Mouse (Mus musculus): ENCODE measurements around the gene Rbm15b. TPM values are rescaled to one million over a fixed set of nuclear protein-coding genes. Genes with fewer than 3 reads are reported as not detected.

Rbm15b gene
- polyA plus RNA-seq, 2 experiments = 4.7 to 5.0 TPM

- no peak for ATAC-seq (ENCODE audit: insufficient read depth)
- peaks cover 8 to 39% of the 10 kb centered on the region in 2 experiments for H3K4me1 ChIP-seq (replicated peaks; ENCODE audit: control insufficient read depth in 2 of 2, insufficient read depth in 2 of 2, low read length in 1 of 2)
- no peak overlapping the region for H3K27ac ChIP-seq
- H3K9me3 ChIP-seq (ENCODE audit: control insufficient read depth, low read length) = no peaks in the 10 kb centered on the region
- H3K27me3 ChIP-seq (ENCODE audit: control insufficient read depth, insufficient read depth, low read length) = no peaks in the 10 kb centered on the region
- H3K4me2 ChIP-seq (ENCODE audit: low read depth) = peak overlapping the region; percentile 100
- peak overlapping the region; percentile 94 for H3K9ac ChIP-seq (replicated peaks)
- H3K36me3 ChIP-seq (replicated peaks; ENCODE audit: control insufficient read depth, insufficient read depth, low read depth) = peaks cover 51% of the 10 kb centered on the region
- peak overlapping the region; percentile 78 to 93 for H3K4me3 ChIP-seq (ENCODE audit: insufficient read depth in 1 of 2, low read depth in 2 of 2, low read length in 2 of 2)
- no peak for TF ChIP-seq EP300 (IDR thresholded peaks at IDR 0.05; ENCODE audit: low read depth)
- TF ChIP-seq CTCF (IDR thresholded peaks at IDR 0.05; ENCODE audit: low read depth) = no peak
- 49% methylated on average over 44 of the region's 44 CpGs for WGBS (ENCODE audit: insufficient replicate concordance)
- DNase-seq (ENCODE audit: low read depth in 3 of 3, low spot score in 3 of 3) = no peak
These were observed 2.0 kb downstream of the Rbm15b start for GRCm38 (mm10) chr9:106884996-106885900.

GRCm38 (mm10) chr9:106884306-106884705, 2.9 kb downstream of the Rbm15b start:
- Histone ChIP-seq H3K36me3 (replicated peaks; ENCODE audit: control insufficient read depth, insufficient read depth, low read depth) (peaks cover 44% of the 10 kb centered on the region), H3K4me1 (replicated peaks; ENCODE audit: control insufficient read depth in 2 of 2, insufficient read depth in 2 of 2, low read length in 1 of 2) (peaks cover 5 to 35% of the 10 kb centered on the region in 2 experiments), H3K9me3 (ENCODE audit: control insufficient read depth, low read length) (no peaks in the 10 kb centered on the region), H3K27me3 (ENCODE audit: control insufficient read depth, insufficient read depth, low read length) (no peaks in the 10 kb centered on the region), H3K27ac (no peak overlapping the region), H3K9ac (replicated peaks) (peak overlapping the region; percentile 12; the same call in 1 of the 2 replicates), H3K4me2 (ENCODE audit: low read depth) (peak overlapping the region; percentile 100), H3K4me3 (ENCODE audit: insufficient read depth in 1 of 2, low read depth in 2 of 2, low read length in 2 of 2) (peak overlapping the region; percentile 78 to 93)
- WGBS (ENCODE audit: insufficient replicate concordance) = 60% methylated on average over 16 of the region's 16 CpGs
- ATAC-seq (ENCODE audit: insufficient read depth) (no peak), DNase-seq (ENCODE audit: low read depth in 3 of 3, low spot score in 3 of 3) (no peak)
- TF ChIP-seq CTCF (IDR thresholded peaks at IDR 0.05; ENCODE audit: low read depth) = no peak
- TF ChIP-seq EP300 (IDR thresholded peaks at IDR 0.05; ENCODE audit: low read depth) = no peak

GRCm38 (mm10) chr9:106883085-106883484, 4.1 kb downstream of the Rbm15b start:
- Histone ChIP-seq H3K9ac (replicated peaks) (peak overlapping the region; percentile 29; the same call in 1 of the 2 replicates), H3K27me3 (ENCODE audit: control insufficient read depth, insufficient read depth, low read length) (no peaks in the 10 kb centered on the region), H3K4me1 (replicated peaks; ENCODE audit: control insufficient read depth in 2 of 2, insufficient read depth in 2 of 2, low read length in 1 of 2) (peaks cover 5 to 31% of the 10 kb centered on the region in 2 experiments), H3K4me3 (ENCODE audit: insufficient read depth in 1 of 2, low read depth in 2 of 2, low read length in 2 of 2) (no peak overlapping the region), H3K4me2 (ENCODE audit: low read depth) (no peak overlapping the region), H3K9me3 (ENCODE audit: control insufficient read depth, low read length) (no peaks in the 10 kb centered on the region), H3K27ac (no peak overlapping the region), H3K36me3 (replicated peaks; ENCODE audit: control insufficient read depth, insufficient read depth, low read depth) (peaks cover 33% of the 10 kb centered on the region)
- ATAC-seq (ENCODE audit: insufficient read depth) (no peak), DNase-seq (ENCODE audit: low read depth in 3 of 3, low spot score in 3 of 3) (no peak)
- 85% methylated on average over 3 of the region's 3 CpGs for WGBS (ENCODE audit: insufficient replicate concordance)
- TF ChIP-seq EP300 (IDR thresholded peaks at IDR 0.05; ENCODE audit: low read depth) (no peak), CTCF (IDR thresholded peaks at IDR 0.05; ENCODE audit: low read depth) (no peak)

- DNase-seq (ENCODE audit: low read depth in 3 of 3, low spot score in 3 of 3) = no peak
- no peak for TF ChIP-seq CTCF (IDR thresholded peaks at IDR 0.05; ENCODE audit: low read depth)
- no peak for TF ChIP-seq EP300 (IDR thresholded peaks at IDR 0.05; ENCODE audit: low read depth)
These were observed 5.1 kb downstream of the Rbm15b start for GRCm38 (mm10) chr9:106882176-106882575.

GRCm38 (mm10) chr9:106881071-106881755, 6.0 kb downstream of the Rbm15b start:
- no peak for ATAC-seq (ENCODE audit: insufficient read depth)

More at GRCm38 (mm10) chr9:106882176-106882575, 5.1 kb downstream of the Rbm15b start:
- 65% methylated on average over 4 of the region's 4 CpGs for WGBS (ENCODE audit: insufficient replicate concordance)
- no peak overlapping the region for H3K4me3 ChIP-seq (ENCODE audit: insufficient read depth in 1 of 2, low read depth in 2 of 2, low read length in 2 of 2)
- no peak overlapping the region for H3K9ac ChIP-seq (replicated peaks)
- H3K9me3 ChIP-seq (ENCODE audit: control insufficient read depth, low read length) = no peaks in the 10 kb centered on the region
- no peak for ATAC-seq (ENCODE audit: insufficient read depth)
- H3K4me1 ChIP-seq (replicated peaks; ENCODE audit: control insufficient read depth in 2 of 2, insufficient read depth in 2 of 2, low read length in 1 of 2) = peaks cover 5 to 24% of the 10 kb centered on the region in 2 experiments
- H3K27me3 ChIP-seq (ENCODE audit: control insufficient read depth, insufficient read depth, low read length) = no peaks in the 10 kb centered on the region
- peaks cover 37% of the 10 kb centered on the region for H3K36me3 ChIP-seq (replicated peaks; ENCODE audit: control insufficient read depth, insufficient read depth, low read depth)
- H3K27ac ChIP-seq = no peak overlapping the region
- H3K4me2 ChIP-seq (ENCODE audit: low read depth) = no peak overlapping the region

More at GRCm38 (mm10) chr9:106881071-106881755, 6.0 kb downstream of the Rbm15b start:
- H3K36me3 ChIP-seq (replicated peaks; ENCODE audit: control insufficient read depth, insufficient read depth, low read depth) = peaks cover 44% of the 10 kb centered on the region
- WGBS (ENCODE audit: insufficient replicate concordance) = 74% methylated on average over 4 of the region's 4 CpGs
- H3K9ac ChIP-seq (replicated peaks) = no peak overlapping the region
- no peaks in the 10 kb centered on the region for H3K27me3 ChIP-seq (ENCODE audit: control insufficient read depth, insufficient read depth, low read length)
- no peak for DNase-seq (ENCODE audit: low read depth in 3 of 3, low spot score in 3 of 3)
- H3K4me2 ChIP-seq (ENCODE audit: low read depth) = no peak overlapping the region
- TF ChIP-seq EP300 (IDR thresholded peaks at IDR 0.05; ENCODE audit: low read depth) (no peak), CTCF (IDR thresholded peaks at IDR 0.05; ENCODE audit: low read depth) (no peak)
- no peak overlapping the region for H3K27ac ChIP-seq
- no peaks in the 10 kb centered on the region for H3K9me3 ChIP-seq (ENCODE audit: control insufficient read depth, low read length)
- peaks cover 5 to 24% of the 10 kb centered on the region in 2 experiments for H3K4me1 ChIP-seq (replicated peaks; ENCODE audit: control insufficient read depth in 2 of 2, insufficient read depth in 2 of 2, low read length in 1 of 2)
- no peak overlapping the region for H3K4me3 ChIP-seq (ENCODE audit: insufficient read depth in 1 of 2, low read depth in 2 of 2, low read length in 2 of 2)
